Mouse (Mus musculus) liver, adult 2 months (tissue): ENCODE data around the gene Nbea.

Experiments
- CTCF ChIP-seq: fragments of 200-500 bp; IDR thresholded peaks from 2 replicates; pipeline ENCODE4 v1.5.1; 2011; ENCODE audit warnings: low read depth, low read length, control low read depth
- POLR2A ChIP-seq: fragments of 200-500 bp; IDR thresholded peaks from 2 replicates; pipeline ENCODE4 v1.6.1; 2011; ENCODE audit warnings: low read length, control low read depth; ENCODE audit not compliant: insufficient read depth; ENCODE audit errors: extremely low read depth

DNA sequence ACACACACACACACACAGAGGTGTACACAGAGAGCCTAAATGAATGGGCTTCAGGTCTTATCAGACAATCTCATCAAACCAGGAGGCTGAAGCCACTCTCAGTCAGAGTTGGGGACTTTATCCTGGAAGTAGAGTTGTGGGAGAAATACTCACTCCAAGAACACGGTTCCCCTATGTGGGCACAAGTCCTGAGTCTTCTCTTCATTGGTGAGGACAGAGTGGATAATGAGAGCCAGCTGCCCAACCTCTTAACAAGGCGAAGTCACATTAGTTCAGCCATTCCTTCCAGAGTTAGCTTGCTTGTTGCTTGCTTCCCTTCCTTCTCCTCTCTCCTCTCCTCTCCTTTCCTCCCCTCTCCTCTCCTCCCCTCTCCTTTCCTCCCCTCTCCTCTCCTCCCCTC is 584.8 kb downstream of the Nbea start:
- TF ChIP-seq CTCF (no peak), POLR2A (no peak)
